Comparison of ENCODE assay signal across 18 mouse cellular contexts in the genomic region with DNA sequence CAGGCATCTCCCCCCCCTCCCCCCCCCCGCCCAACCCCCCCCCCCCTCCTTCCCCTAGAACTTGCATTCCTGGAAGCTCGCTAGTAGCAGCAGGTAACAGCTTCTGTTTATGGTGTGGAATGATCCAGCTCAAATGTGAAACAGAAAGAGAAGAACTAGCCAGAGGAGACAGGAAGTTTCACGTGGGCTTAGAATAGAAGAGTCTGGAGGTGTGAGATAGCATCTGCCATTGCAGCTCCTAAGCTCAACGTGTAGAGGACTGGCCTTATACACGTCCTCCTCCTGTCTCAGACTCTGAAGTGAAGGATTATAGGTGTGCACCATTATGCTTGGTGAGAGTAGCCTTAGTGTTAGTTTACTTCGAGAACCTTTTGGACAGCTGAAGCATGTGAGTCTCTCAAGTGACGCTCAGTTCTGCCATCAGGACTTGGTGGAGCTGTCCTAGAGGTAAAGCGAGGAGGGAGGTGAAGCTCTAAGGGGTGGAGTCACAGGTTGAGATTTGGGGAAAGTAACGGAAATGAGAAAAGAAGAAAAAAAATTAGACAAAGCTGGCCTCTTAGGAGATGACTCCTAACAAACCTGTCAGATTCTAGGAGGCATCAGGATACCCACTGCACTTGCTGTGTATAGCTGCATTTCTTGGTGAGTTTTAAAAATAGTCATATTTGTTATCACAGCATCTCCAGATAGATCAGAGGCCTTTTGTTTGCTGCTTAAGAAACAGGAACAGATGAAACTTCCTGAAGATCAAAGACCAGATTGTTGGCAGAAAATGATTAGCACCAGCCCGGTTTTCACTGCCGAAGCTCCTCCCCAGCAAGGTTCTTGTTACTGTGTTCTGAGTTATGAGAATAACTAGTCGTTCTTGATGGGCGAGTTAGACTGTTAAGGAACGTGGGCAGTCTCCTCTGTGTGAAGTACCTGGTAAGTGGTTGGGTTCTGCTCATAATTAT. TPM values are rescaled to one million over a fixed set of nuclear protein-coding genes. Genes with fewer than 3 reads are reported as not detected.
DNase-seq lines count a peak whose midpoint lies in the region; ATAC-seq and TF ChIP-seq lines count a peak whose summit lies in the region.
"Had no signal": no experiment of that assay in that cellular context is flagged by ENCODE, and none has a peak within 500 bp of the region (broad histone marks: within the 10 kb centered on the region; RNA-seq: fewer than 3 reads in every experiment).

No protein-coding gene starts in this region.

- H3K36me3 ChIP-seq in thymus, adult 2 months (ENCODE audit: control insufficient read depth, insufficient read depth, low read length), result no peaks in the 10 kb centered on the region
- H3K36me3 ChIP-seq in hindbrain, embryonic 13.5 days, result no peaks in the 10 kb centered on the region
- H3K36me3 ChIP-seq: forebrain, embryonic 10.5 days; limb, embryonic 13.5 days had no signal

- H3K4me1 ChIP-seq in thymus, adult 2 months (replicated peaks; ENCODE audit: control insufficient read depth, insufficient read depth, low read length), result peaks cover 2% of the 10 kb centered on the region
- H3K4me1 ChIP-seq in hindbrain, embryonic 13.5 days (replicated peaks), result no peaks in the 10 kb centered on the region
- H3K4me1 ChIP-seq: forebrain, embryonic 10.5 days; limb, embryonic 13.5 days had no signal

- peak in 1 of 2 experiments; percentile 7 for DNase-seq in layer of hippocampus, adult 2 months (ENCODE audit: low spot score in 2 of 2)
- no peak for DNase-seq in layer of hippocampus, adult 8-10 months (ENCODE audit: low spot score in 2 of 2)
- peak; percentile 75 for DNase-seq in CD4-positive, CD25-positive, alpha-beta regulatory T cell, adult 2 months (ENCODE audit: low read depth, low spot score)
- DNase-seq in thymus, adult 2 months, result peak; percentile 22
- DNase-seq in c-Kit-positive CD71-positive TER-119-positive erythroid progenitor cells, embryonic 14.5 days (ENCODE audit: low spot score), result no peak
- no peak for DNase-seq in heart, adult 9 months (ENCODE audit: low spot score in 2 of 2)
- DNase-seq: adrenal gland, adult 2 months; cerebellum, adult 9-11 months; heart, adult 2 months; heart, postnatal 36 days; kidney, postnatal 25 days; liver, postnatal 0 days had no signal

- no peaks in the 10 kb centered on the region for H3K9me3 ChIP-seq in hindbrain, embryonic 13.5 days

- no peak for TF ChIP-seq CTCF in layer of hippocampus, adult 2 months (conservative IDR thresholded peaks at IDR 0.05)
- TF ChIP-seq CTCF in thymus, adult 2 months (IDR thresholded peaks at IDR 0.05; ENCODE audit: borderline replicate concordance, control insufficient read depth, extremely low read depth, insufficient read depth, low read length, poor library complexity), result no peak

- ATAC-seq in granulocyte monocyte progenitor cell, adult 5-6 weeks (replicated peaks; ENCODE audit: poor library complexity, severe bottlenecking), result peak; percentile 68
- no peak for ATAC-seq in hindbrain, embryonic 13.5 days (ENCODE audit: low FRiP score)
- ATAC-seq: liver, postnatal 0 days had no signal

- peak overlapping the region; percentile 57 for H3K27ac ChIP-seq in layer of hippocampus, adult 2 months
- H3K27ac ChIP-seq in thymus, adult 2 months (ENCODE audit: control insufficient read depth, insufficient read depth, low read length), result peak overlapping the region; percentile 69
- no peak overlapping the region for H3K27ac ChIP-seq in hindbrain, embryonic 13.5 days
- H3K27ac ChIP-seq: forebrain, embryonic 10.5 days; heart, adult 2 months; limb, embryonic 13.5 days; stomach, postnatal 0 days had no signal

- no peak overlapping the region for H3K9ac ChIP-seq in hindbrain, embryonic 13.5 days
- H3K9ac ChIP-seq: limb, embryonic 13.5 days; liver, postnatal 0 days had no signal

- H3K4me3 ChIP-seq in layer of hippocampus, adult 2 months, result no peak overlapping the region
- no peak overlapping the region for H3K4me3 ChIP-seq in thymus, adult 2 months (ENCODE audit: control insufficient read depth, insufficient read depth, low read length)
- no peak overlapping the region for H3K4me3 ChIP-seq in hindbrain, embryonic 13.5 days
- H3K4me3 ChIP-seq: forebrain, embryonic 10.5 days; heart, adult 2 months; limb, embryonic 13.5 days had no signal

- TF ChIP-seq POLR2A in thymus, adult 2 months (IDR thresholded peaks at IDR 0.05; ENCODE audit: control insufficient read depth, extremely low read depth, insufficient read depth, low read length, poor library complexity), result no peak

- 8% methylated on average over 13 of the region's 14 CpGs for WGBS in thymus, adult 2 months
- 81% methylated on average over 14 of the region's 14 CpGs for WGBS in hindbrain, embryonic 13.5 days

- no peaks in the 10 kb centered on the region for H3K27me3 ChIP-seq in thymus, adult 2 months (ENCODE audit: control insufficient read depth, insufficient read depth, low read length)
- no peaks in the 10 kb centered on the region for H3K27me3 ChIP-seq in hindbrain, embryonic 13.5 days
- H3K27me3 ChIP-seq: limb, embryonic 13.5 days had no signal

- no peak overlapping the region for H3K4me2 ChIP-seq in hindbrain, embryonic 13.5 days
- H3K4me2 ChIP-seq: limb, embryonic 13.5 days; midbrain, embryonic 11.5 days had no signal

RNA-seq across cellular contexts. Expression of a gene that starts 30.1 kb away (rescaled TPM):
- 1 to 10 TPM; 1.5 to 2.2 TPM for total RNA-seq in layer of hippocampus, adult 2 months (2021)
- 1 to 10 TPM; 1.5 to 2.9 (median 2.6) TPM for total RNA-seq in layer of hippocampus, adult 8-10 months (2022)
- total RNA-seq in granulocyte monocyte progenitor cell, adult 5-6 weeks (2014; fragmentation: Nextera tagmentation), result 10.9 and 21.3 TPM in 2 replicates
- 8.9 and 12.8 TPM in 2 replicates for total RNA-seq in granulocyte monocyte progenitor cell, adult 5-6 weeks (2017)
- polyA plus RNA-seq in thymus, adult 2 months (2012; rRNA removed), result 7.2 and 8.1 TPM in 2 replicates
- 2.6 and 3.0 TPM in 2 replicates for polyA plus RNA-seq in hindbrain, embryonic 13.5 days (2015; fragmentation: Nextera tagmentation; extraction: Ambion mirVana)

Comparison
In these comparisons a context has a peak if more than half of its experiments do, and no peak if none do; other contexts are left out.
1. DNase-seq: peak in CD4-positive, CD25-positive, alpha-beta regulatory T cell, adult 2 months (single experiment) and thymus, adult 2 months (single experiment); none in layer of hippocampus, adult 8-10 months (0 of 2), c-Kit-positive CD71-positive TER-119-positive erythroid progenitor cells, embryonic 14.5 days (single experiment) and heart, adult 9 months (0 of 2).